8 mouse cellular contexts compared by ENCODE assay signal in genomic region chr8:70862824-70863641, GRCm38 (mm10). TPM values are rescaled to one million over a fixed set of nuclear protein-coding genes. Genes with fewer than 3 reads are reported as not detected.
DNase-seq lines count a peak whose midpoint lies in the region; ATAC-seq and TF ChIP-seq lines count a peak whose summit lies in the region.

Gene Kcnn1, minus strand, starts transcription at chr8:70863258.

- peak within 1 kb of the TSS; percentile 63 for H3K9ac ChIP-seq in kidney, embryonic 14.5 days (ENCODE audit: low read depth, low read length)
- peak within 1 kb of the TSS; percentile 58 for H3K9ac ChIP-seq in forebrain, embryonic 15.5 days (replicated peaks)
- peak within 1 kb of the TSS; percentile 24 for H3K9ac ChIP-seq in intestine, embryonic 15.5 days
- H3K9ac ChIP-seq in midbrain, embryonic 11.5 days (ENCODE audit: low read length) = peak within 1 kb of the TSS; percentile 90

- no peak for DNase-seq in kidney, postnatal 36 days
- DNase-seq in G1E (ENCODE audit: low spot score) = no peak
- DNase-seq in midbrain, embryonic 11.5 days (ENCODE audit: low spot score, missing footprints) = peak; percentile 96
- DNase-seq in frontal cortex, postnatal 10 days (ENCODE audit: low spot score in 2 of 2) = no peak

- H3K9me3 ChIP-seq in kidney, embryonic 14.5 days (ENCODE audit: control insufficient read depth, low read length) = no peaks in the 10 kb centered on the region
- no peaks in the 10 kb centered on the region for H3K9me3 ChIP-seq in G1E (replicated peaks)
- H3K9me3 ChIP-seq in forebrain, embryonic 15.5 days = no peaks in the 10 kb centered on the region
- H3K9me3 ChIP-seq in intestine, embryonic 15.5 days = no peaks in the 10 kb centered on the region
- no peaks in the 10 kb centered on the region for H3K9me3 ChIP-seq in midbrain, embryonic 11.5 days (ENCODE audit: control insufficient read depth, low read length)

- peak within 1 kb of the TSS; percentile 83 for H3K4me2 ChIP-seq in kidney, embryonic 14.5 days (replicated peaks; ENCODE audit: low read depth, low read length)
- peak within 1 kb of the TSS; percentile 92 for H3K4me2 ChIP-seq in forebrain, embryonic 15.5 days (replicated peaks)
- H3K4me2 ChIP-seq in intestine, embryonic 15.5 days (replicated peaks) = peak within 1 kb of the TSS; percentile 87
- H3K4me2 ChIP-seq in midbrain, embryonic 11.5 days = peak within 1 kb of the TSS; percentile 98

- H3K36me3 ChIP-seq in kidney, embryonic 14.5 days (ENCODE audit: control insufficient read depth, insufficient read depth, low read length) = peaks cover 5% of the 10 kb centered on the region; the same call in 1 of the 2 replicates
- peaks cover 14% of the 10 kb centered on the region for H3K36me3 ChIP-seq in G1E (replicated peaks)
- peaks cover 2% of the 10 kb centered on the region; the same call in 1 of the 2 replicates for H3K36me3 ChIP-seq in forebrain, embryonic 15.5 days
- H3K36me3 ChIP-seq in intestine, embryonic 15.5 days = no peaks in the 10 kb centered on the region
- peaks cover 2% of the 10 kb centered on the region; the same call in 1 of the 2 replicates for H3K36me3 ChIP-seq in midbrain, embryonic 11.5 days (ENCODE audit: control insufficient read depth, insufficient read depth, low read length)

- H3K27ac ChIP-seq in kidney, embryonic 14.5 days (ENCODE audit: low read depth, low read length) = no peak within 1 kb of the TSS
- H3K27ac ChIP-seq in forebrain, embryonic 15.5 days (replicated peaks) = peak within 1 kb of the TSS; percentile 97
- no peak within 1 kb of the TSS for H3K27ac ChIP-seq in intestine, embryonic 15.5 days
- H3K27ac ChIP-seq in midbrain, embryonic 11.5 days (ENCODE audit: low read depth, low read length) = peak within 1 kb of the TSS; percentile 97

- ATAC-seq in kidney, embryonic 14.5 days (ENCODE audit: low FRiP score, low TSS enrichment) = no peak
- ATAC-seq in G1E (ENCODE audit: extremely low read depth, insufficient number of reproducible peaks, low FRiP score, poor library complexity, severe bottlenecking) = no peak
- no peak for ATAC-seq in forebrain, embryonic 15.5 days (replicated peaks)
- no peak for ATAC-seq in intestine, embryonic 15.5 days
- peak; percentile 7 for ATAC-seq in midbrain, embryonic 11.5 days (ENCODE audit: low FRiP score)
- no peak for ATAC-seq in monocyte, adult 5-6 weeks (replicated peaks; ENCODE audit: insufficient number of reproducible peaks, low FRiP score, low TSS enrichment, poor library complexity, severe bottlenecking)

- WGBS in kidney, embryonic 14.5 days = under 1% methylated on average over 55 of the region's 55 CpGs
- WGBS in forebrain, embryonic 15.5 days = 1% methylated on average over 55 of the region's 55 CpGs
- WGBS in intestine, embryonic 15.5 days = under 1% methylated on average over 55 of the region's 55 CpGs
- 1% methylated on average over 55 of the region's 55 CpGs for WGBS in midbrain, embryonic 11.5 days

- peaks cover 34% of the 10 kb centered on the region for H3K27me3 ChIP-seq in kidney, embryonic 14.5 days (ENCODE audit: control insufficient read depth, insufficient read depth, low read length)
- peaks cover 49% of the 10 kb centered on the region for H3K27me3 ChIP-seq in G1E (ENCODE audit: insufficient read depth, low read length)
- H3K27me3 ChIP-seq in forebrain, embryonic 15.5 days = no peaks in the 10 kb centered on the region; the same call in 1 of the 2 replicates
- peaks cover 24% of the 10 kb centered on the region for H3K27me3 ChIP-seq in intestine, embryonic 15.5 days (replicated peaks)
- peaks cover 12% of the 10 kb centered on the region; the same call in 1 of the 2 replicates for H3K27me3 ChIP-seq in midbrain, embryonic 11.5 days (ENCODE audit: control insufficient read depth, insufficient read depth, low read length)

- peaks cover 34% of the 10 kb centered on the region for H3K4me1 ChIP-seq in kidney, embryonic 14.5 days (ENCODE audit: control insufficient read depth, insufficient read depth, low read length)
- peaks cover 49% of the 10 kb centered on the region for H3K4me1 ChIP-seq in G1E (ENCODE audit: insufficient read depth, low read depth, low read length)
- H3K4me1 ChIP-seq in forebrain, embryonic 15.5 days = peaks cover 46% of the 10 kb centered on the region
- peaks cover 41% of the 10 kb centered on the region for H3K4me1 ChIP-seq in intestine, embryonic 15.5 days (replicated peaks)
- H3K4me1 ChIP-seq in midbrain, embryonic 11.5 days (ENCODE audit: control insufficient read depth, insufficient read depth, low read length) = peaks cover 48% of the 10 kb centered on the region

- TF ChIP-seq CTCF in G1E (IDR thresholded peaks at IDR 0.05; ENCODE audit: low read depth, low read length) = no peak

- H3K4me3 ChIP-seq in kidney, embryonic 14.5 days (ENCODE audit: low read length) = peak within 1 kb of the TSS; percentile 49
- peak within 1 kb of the TSS; percentile 59; the same call in 1 of the 2 replicates for H3K4me3 ChIP-seq in G1E (ENCODE audit: low read depth, low read length)
- peak within 1 kb of the TSS; percentile 57 for H3K4me3 ChIP-seq in forebrain, embryonic 15.5 days
- peak within 1 kb of the TSS; percentile 46 for H3K4me3 ChIP-seq in intestine, embryonic 15.5 days (replicated peaks)
- H3K4me3 ChIP-seq in midbrain, embryonic 11.5 days (ENCODE audit: low read depth, low read length) = peak within 1 kb of the TSS; percentile 62

RNA-seq across cellular contexts. Expression of gene Kcnn1, which starts in this region (rescaled TPM):
- polyA plus RNA-seq in kidney, embryonic 14.5 days (2014; fragmentation: Nextera tagmentation; extraction: Ambion mirVana) = 2.5 and 2.6 TPM in 2 replicates
- not detected in 2 replicates for total RNA-seq in G1E (2014; fragmentation: Nextera tagmentation)
- 0.12 and 0.22 TPM in 2 replicates for total RNA-seq in G1E (2017)
- 0.02 and 0.03 TPM in 2 replicates for polyA plus RNA-seq in G1E (2012)
- 12.4 and 14.3 TPM in 2 replicates for polyA plus RNA-seq in forebrain, embryonic 15.5 days (2015; fragmentation: Nextera tagmentation; extraction: Ambion mirVana)
- polyA plus RNA-seq in intestine, embryonic 15.5 days (2015; fragmentation: Nextera tagmentation; extraction: Ambion mirVana) = 2.0 TPM in 2 replicates
- 10.9 and 12.4 TPM in 2 replicates for polyA plus RNA-seq in midbrain, embryonic 11.5 days (2014; fragmentation: Nextera tagmentation; extraction: Ambion mirVana)
- total RNA-seq in monocyte, adult 5-6 weeks (2017) = not detected in 3 replicates

Comparison
In these comparisons a context has a peak if more than half of its experiments do, and no peak if none do; other contexts are left out.
1. H3K27ac ChIP-seq: peak in forebrain, embryonic 15.5 days (single experiment) and midbrain, embryonic 11.5 days (single experiment); none in kidney, embryonic 14.5 days (single experiment) and intestine, embryonic 15.5 days (single experiment).
2. H3K9ac ChIP-seq: peak in every context shown above with its lines; median percentile 90 in midbrain, embryonic 11.5 days; 63 in kidney, embryonic 14.5 days; 58 in forebrain, embryonic 15.5 days; 24 in intestine, embryonic 15.5 days.
3. Peak in every context shown above with its lines, with median percentiles within 50 percentile points of each other: H3K4me2 ChIP-seq and H3K4me3 ChIP-seq.